12 mouse cellular contexts compared by ENCODE assay signal in genomic region chr1:132372896-132373534, GRCm38 (mm10). TPM values are rescaled to one million over a fixed set of nuclear protein-coding genes. Genes with fewer than 3 reads are reported as not detected.
DNase-seq lines count a peak whose midpoint lies in the region; ATAC-seq and TF ChIP-seq lines count a peak whose summit lies in the region.
"Had no signal": no experiment of that assay in that cellular context is flagged by ENCODE, and none has a peak within 500 bp of the region (broad histone marks: within the 10 kb centered on the region; RNA-seq: fewer than 3 reads in every experiment).

No protein-coding gene starts in this region.

- TF ChIP-seq CTCF in layer of hippocampus, adult 2 months (conservative IDR thresholded peaks at IDR 0.05): no peak

- no peaks in the 10 kb centered on the region for H3K27me3 ChIP-seq in forebrain, embryonic 10.5 days (ENCODE audit: poor library complexity, severe bottlenecking)
- H3K27me3 ChIP-seq in forebrain, embryonic 11.5 days (ENCODE audit: control insufficient read depth, insufficient read depth, low read length): no peaks in the 10 kb centered on the region
- H3K27me3 ChIP-seq in hindbrain, embryonic 13.5 days: no peaks in the 10 kb centered on the region
- H3K27me3 ChIP-seq in neural tube, embryonic 13.5 days: no peaks in the 10 kb centered on the region
- H3K27me3 ChIP-seq: stomach, embryonic 15.5 days had no signal

- WGBS in forebrain, embryonic 10.5 days: 92% methylated on average over 6 of the region's 6 CpGs
- WGBS in forebrain, embryonic 11.5 days: 88% methylated on average over 6 of the region's 6 CpGs
- 79% methylated on average over 6 of the region's 6 CpGs for WGBS in hindbrain, embryonic 13.5 days
- 86% methylated on average over 6 of the region's 6 CpGs for WGBS in neural tube, embryonic 13.5 days

- peaks cover 87% of the 10 kb centered on the region for H3K36me3 ChIP-seq in forebrain, embryonic 10.5 days (replicated peaks)
- no peaks in the 10 kb centered on the region for H3K36me3 ChIP-seq in forebrain, embryonic 11.5 days (ENCODE audit: control insufficient read depth, insufficient read depth, low read length)
- H3K36me3 ChIP-seq in hindbrain, embryonic 13.5 days: peaks cover 14% of the 10 kb centered on the region; the same call in 1 of the 2 replicates
- H3K36me3 ChIP-seq in neural tube, embryonic 13.5 days: peaks cover 10% of the 10 kb centered on the region; the same call in 1 of the 2 replicates
- H3K36me3 ChIP-seq: stomach, embryonic 15.5 days had no signal

- H3K27ac ChIP-seq in forebrain, embryonic 10.5 days: peak overlapping the region; percentile 58; the same call in 1 of the 2 replicates
- H3K27ac ChIP-seq in forebrain, embryonic 11.5 days (ENCODE audit: low read depth, low read length): no peak overlapping the region
- peak overlapping the region; percentile 87 for H3K27ac ChIP-seq in layer of hippocampus, adult 2 months
- peak overlapping the region; percentile 79 for H3K27ac ChIP-seq in hindbrain, embryonic 13.5 days
- H3K27ac ChIP-seq in neural tube, embryonic 13.5 days (replicated peaks): peak overlapping the region; percentile 79
- H3K27ac ChIP-seq: kidney, postnatal 0 days had no signal

- ATAC-seq in forebrain, embryonic 11.5 days (replicated peaks; ENCODE audit: low FRiP score): no peak
- no peak for ATAC-seq in hindbrain, embryonic 13.5 days (ENCODE audit: low FRiP score)
- no peak for ATAC-seq in neural tube, embryonic 13.5 days (ENCODE audit: low read depth)

- DNase-seq in forebrain, embryonic 10.5 days (ENCODE audit: extremely low spot score, low spot score): no peak
- DNase-seq in forebrain, embryonic 11.5 days (ENCODE audit: low spot score): no peak
- no peak for DNase-seq in layer of hippocampus, adult 2 months (ENCODE audit: low spot score in 2 of 2)
- DNase-seq in layer of hippocampus, postnatal 25 days (ENCODE audit: extremely low spot score in 1 of 2, low spot score in 1 of 2): no peak
- DNase-seq in right cerebral cortex, adult 18-20 months: no peak
- DNase-seq in right cerebral cortex, postnatal 25 days: no peak
- DNase-seq: cerebellum, postnatal 36 days had no signal

- H3K4me3 ChIP-seq in forebrain, embryonic 10.5 days: no peak overlapping the region
- H3K4me3 ChIP-seq in forebrain, embryonic 11.5 days (ENCODE audit: low read depth, low read length): no peak overlapping the region
- no peak overlapping the region for H3K4me3 ChIP-seq in layer of hippocampus, adult 2 months
- H3K4me3 ChIP-seq in hindbrain, embryonic 13.5 days: no peak overlapping the region
- H3K4me3 ChIP-seq in neural tube, embryonic 13.5 days: no peak overlapping the region
- H3K4me3 ChIP-seq: megakaryocyte, embryonic 14.5 days; stomach, embryonic 15.5 days had no signal

- no peak overlapping the region for H3K9ac ChIP-seq in forebrain, embryonic 11.5 days (ENCODE audit: low read length)
- H3K9ac ChIP-seq in hindbrain, embryonic 13.5 days: peak overlapping the region; percentile 51
- peak overlapping the region; percentile 46 for H3K9ac ChIP-seq in neural tube, embryonic 13.5 days
- H3K9ac ChIP-seq: stomach, embryonic 15.5 days had no signal

- no peak overlapping the region for H3K4me2 ChIP-seq in forebrain, embryonic 11.5 days (ENCODE audit: low read depth, low read length, severe bottlenecking)
- H3K4me2 ChIP-seq in hindbrain, embryonic 13.5 days: no peak overlapping the region
- no peak overlapping the region for H3K4me2 ChIP-seq in neural tube, embryonic 13.5 days
- H3K4me2 ChIP-seq: stomach, embryonic 15.5 days had no signal

- peaks cover 75% of the 10 kb centered on the region for H3K4me1 ChIP-seq in forebrain, embryonic 10.5 days
- H3K4me1 ChIP-seq in forebrain, embryonic 11.5 days (replicated peaks; ENCODE audit: control insufficient read depth, insufficient read depth, low read length): peaks cover 6% of the 10 kb centered on the region
- H3K4me1 ChIP-seq in hindbrain, embryonic 13.5 days (replicated peaks): peaks cover 72% of the 10 kb centered on the region
- H3K4me1 ChIP-seq in neural tube, embryonic 13.5 days (replicated peaks): peaks cover 80% of the 10 kb centered on the region

- H3K9me3 ChIP-seq in forebrain, embryonic 10.5 days: no peaks in the 10 kb centered on the region
- no peaks in the 10 kb centered on the region for H3K9me3 ChIP-seq in forebrain, embryonic 11.5 days (ENCODE audit: control insufficient read depth, low read length)
- H3K9me3 ChIP-seq in hindbrain, embryonic 13.5 days: no peaks in the 10 kb centered on the region
- no peaks in the 10 kb centered on the region for H3K9me3 ChIP-seq in neural tube, embryonic 13.5 days
- H3K9me3 ChIP-seq: megakaryocyte, embryonic 14.5 days; stomach, embryonic 15.5 days had no signal

RNA-seq across cellular contexts. Expression of gene Tmcc2, which starts 18.1 kb away (rescaled TPM):
- 7.9 and 8.8 TPM in 2 replicates for polyA plus RNA-seq in forebrain, embryonic 10.5 days (2016; fragmentation: Nextera tagmentation; extraction: Ambion mirVana)
- polyA plus RNA-seq in forebrain, embryonic 11.5 days (2014; fragmentation: Nextera tagmentation; extraction: Ambion mirVana): 13.3 and 16.1 TPM in 2 replicates
- total RNA-seq in layer of hippocampus, adult 2 months (2021): 100 to 1,000 TPM; 242 to 256 TPM
- total RNA-seq in layer of hippocampus, postnatal 25 days (2021): 100 to 1,000 TPM; 232 to 246 TPM
- polyA plus RNA-seq in hindbrain, embryonic 13.5 days (2015; fragmentation: Nextera tagmentation; extraction: Ambion mirVana): 24.6 and 25.7 TPM in 2 replicates
- polyA plus RNA-seq in neural tube, embryonic 13.5 days (2015; fragmentation: Nextera tagmentation; extraction: Ambion mirVana): 32.2 and 33.9 TPM in 2 replicates

RNA-seq across cellular contexts. Expression of gene Dstyk, which starts 44.3 kb away (rescaled TPM):
- polyA plus RNA-seq in forebrain, embryonic 10.5 days (2016; fragmentation: Nextera tagmentation; extraction: Ambion mirVana): 14.4 and 14.9 TPM in 2 replicates
- polyA plus RNA-seq in forebrain, embryonic 11.5 days (2014; fragmentation: Nextera tagmentation; extraction: Ambion mirVana): 13.6 and 15.7 TPM in 2 replicates
- total RNA-seq in layer of hippocampus, adult 2 months (2021): 10 to 100 TPM; 49.0 to 50.2 TPM
- 10 to 100 TPM; 47.4 to 49.5 TPM for total RNA-seq in layer of hippocampus, postnatal 25 days (2021)
- 10.0 and 10.3 TPM in 2 replicates for polyA plus RNA-seq in hindbrain, embryonic 13.5 days (2015; fragmentation: Nextera tagmentation; extraction: Ambion mirVana)
- polyA plus RNA-seq in neural tube, embryonic 13.5 days (2015; fragmentation: Nextera tagmentation; extraction: Ambion mirVana): 9.2 and 9.8 TPM in 2 replicates

RNA-seq across cellular contexts. Expression of gene Nuak2, which starts 57.1 kb away (rescaled TPM):
- polyA plus RNA-seq in forebrain, embryonic 10.5 days (2016; fragmentation: Nextera tagmentation; extraction: Ambion mirVana): 49.9 TPM in 2 replicates
- 57.7 and 63.4 TPM in 2 replicates for polyA plus RNA-seq in forebrain, embryonic 11.5 days (2014; fragmentation: Nextera tagmentation; extraction: Ambion mirVana)
- total RNA-seq in layer of hippocampus, adult 2 months (2021): 1 to 10 TPM in 1 of 2 experiments, under 1 TPM in 1; 0.76 to 1.7 TPM
- under 1 TPM; 0.64 to 0.92 TPM for total RNA-seq in layer of hippocampus, postnatal 25 days (2021)
- polyA plus RNA-seq in hindbrain, embryonic 13.5 days (2015; fragmentation: Nextera tagmentation; extraction: Ambion mirVana): 17.6 and 22.5 TPM in 2 replicates
- 9.0 and 10.5 TPM in 2 replicates for polyA plus RNA-seq in neural tube, embryonic 13.5 days (2015; fragmentation: Nextera tagmentation; extraction: Ambion mirVana)
